Mouse (Mus musculus): ENCODE results near the gene Tmem144. TPM values are rescaled to one million over a fixed set of nuclear protein-coding genes. Genes with fewer than 3 reads are reported as not detected.
A peak's percentile ranks its signal among the peaks of the same experiment; 100 is the strongest.
"Not testable (repeated sequence)": the region's sequence is repeated elsewhere in the genome, so short reads cannot be mapped to it uniquely, and the experiment has no call there.

The Tmem144 gene
- polyA plus RNA-seq, 1 experiment from 2014 or later: 4.0 TPM

GRCm38 (mm10) chr3:79821131-79821530 lies 31.4 kb downstream of the Tmem144 start:
- Histone ChIP-seq H3K4me2 (no peak overlapping the region), H3K36me3 (ENCODE audit: poor library complexity, severe bottlenecking) (0 out of 2 replicates have a peak, but pooled peaks cover 5% of the 10 kb centered on the region), H3K27ac (no peak overlapping the region), H3K9me3 (replicated peaks) (no peaks in the 10 kb centered on the region), H3K27me3 (no peaks in the 10 kb centered on the region), H3K9ac (no peak overlapping the region), H3K4me1 (no peaks in the 10 kb centered on the region), H3K4me3 (no peak overlapping the region)
- WGBS: 91% methylated on average over 16 of the region's 16 CpGs
- ATAC-seq: no peak

GRCm38 (mm10) chr3:79818202-79818995 lies 34.2 kb downstream of the Tmem144 start:
- WGBS: 75% methylated on average over 14 of the region's 14 CpGs

GRCm38 (mm10) chr3:79816229-79816628 lies 36.3 kb downstream of the Tmem144 start:
- H3K36me3 ChIP-seq (ENCODE audit: poor library complexity, severe bottlenecking): no peaks in the 10 kb centered on the region
- 72% methylated on average over 4 of the region's 4 CpGs for WGBS
- no peak overlapping the region for H3K4me3 ChIP-seq
- no peak overlapping the region for H3K9ac ChIP-seq
- H3K4me2 ChIP-seq: no peak overlapping the region
- no peaks in the 10 kb centered on the region for H3K27me3 ChIP-seq
- H3K4me1 ChIP-seq: no peaks in the 10 kb centered on the region
- H3K27ac ChIP-seq: no peak overlapping the region
- H3K9me3 ChIP-seq (replicated peaks): no peaks in the 10 kb centered on the region
- no peak for ATAC-seq

More at GRCm38 (mm10) chr3:79818202-79818995, 34.2 kb downstream of the Tmem144 start:
- Histone ChIP-seq H3K9ac (no peak overlapping the region), H3K27ac (no peak overlapping the region), H3K9me3 (replicated peaks) (no peaks in the 10 kb centered on the region), H3K4me3 (no peak overlapping the region), H3K4me1 (no peaks in the 10 kb centered on the region), H3K36me3 (ENCODE audit: poor library complexity, severe bottlenecking) (no peaks in the 10 kb centered on the region), H3K4me2 (no peak overlapping the region), H3K27me3 (no peaks in the 10 kb centered on the region)
- no peak for ATAC-seq

- Histone ChIP-seq H3K27me3 (no peaks in the 10 kb centered on the region), H3K4me1 (no peaks in the 10 kb centered on the region), H3K9ac (no peak overlapping the region), H3K36me3 (ENCODE audit: poor library complexity, severe bottlenecking) (no peaks in the 10 kb centered on the region), H3K27ac (no peak overlapping the region), H3K4me2 (peak overlapping the region; percentile 32; the same call in 1 of the 2 replicates), H3K9me3 (replicated peaks) (no peaks in the 10 kb centered on the region), H3K4me3 (no peak overlapping the region)
- peak; percentile 88 for ATAC-seq
- WGBS: 25% methylated on average over 19 of the region's 19 CpGs
Measured at GRCm38 (mm10) chr3:79813814-79814490, 38.6 kb downstream of the Tmem144 start.

GRCm38 (mm10) chr3:79812042-79812441 lies 40.5 kb downstream of the Tmem144 start:
- no peak overlapping the region for H3K9ac ChIP-seq
- no peaks in the 10 kb centered on the region for H3K9me3 ChIP-seq (replicated peaks)
- H3K36me3 ChIP-seq (ENCODE audit: poor library complexity, severe bottlenecking): no peaks in the 10 kb centered on the region
- WGBS: 88% methylated on average over 2 of the region's 2 CpGs
- H3K4me2 ChIP-seq: no peak overlapping the region
- H3K4me3 ChIP-seq: no peak overlapping the region
- no peak overlapping the region for H3K27ac ChIP-seq
- H3K4me1 ChIP-seq: no peaks in the 10 kb centered on the region
- no peaks in the 10 kb centered on the region for H3K27me3 ChIP-seq
- ATAC-seq: no peak

- H3K36me3 ChIP-seq (ENCODE audit: poor library complexity, severe bottlenecking): no peaks in the 10 kb centered on the region
- no peak overlapping the region for H3K9ac ChIP-seq
- H3K27me3 ChIP-seq: no peaks in the 10 kb centered on the region
- no peak overlapping the region for H3K4me2 ChIP-seq
- H3K9me3 ChIP-seq (replicated peaks): no peaks in the 10 kb centered on the region
- ATAC-seq: no peak
- H3K4me3 ChIP-seq: no peak overlapping the region
- no peaks in the 10 kb centered on the region for H3K4me1 ChIP-seq
- H3K27ac ChIP-seq: no peak overlapping the region
- WGBS: 42% methylated on average over 3 of the region's 3 CpGs
Measured at GRCm38 (mm10) chr3:79811632-79812031, 40.9 kb downstream of the Tmem144 start.

- H3K4me2 ChIP-seq: no peak overlapping the region
- H3K36me3 ChIP-seq (ENCODE audit: poor library complexity, severe bottlenecking): no peaks in the 10 kb centered on the region
- no peaks in the 10 kb centered on the region for H3K27me3 ChIP-seq
- no peaks in the 10 kb centered on the region for H3K9me3 ChIP-seq (replicated peaks)
- 74% methylated on average over 6 of the region's 6 CpGs for WGBS
- H3K4me1 ChIP-seq: no peaks in the 10 kb centered on the region
- no peak overlapping the region for H3K27ac ChIP-seq
- ATAC-seq: no peak
- no peak overlapping the region for H3K4me3 ChIP-seq
- no peak overlapping the region for H3K9ac ChIP-seq
Measured at GRCm38 (mm10) chr3:79810563-79810962, 42.0 kb downstream of the Tmem144 start.

- 14% methylated on average over 4 of the region's 4 CpGs for WGBS
- Histone ChIP-seq H3K27ac (no peak overlapping the region), H3K36me3 (ENCODE audit: poor library complexity, severe bottlenecking) (no peaks in the 10 kb centered on the region), H3K4me1 (no peaks in the 10 kb centered on the region), H3K27me3 (no peaks in the 10 kb centered on the region), H3K4me2 (no peak overlapping the region), H3K9ac (no peak overlapping the region), H3K9me3 (replicated peaks) (no peaks in the 10 kb centered on the region), H3K4me3 (no peak overlapping the region)
- peak; percentile 87 for ATAC-seq
Measured at GRCm38 (mm10) chr3:79809180-79809567, 43.4 kb downstream of the Tmem144 start.

GRCm38 (mm10) chr3:79808530-79809179 lies 43.9 kb downstream of the Tmem144 start:
- H3K27ac ChIP-seq: no peak overlapping the region
- 75% methylated on average over 9 of the region's 9 CpGs for WGBS
- no peaks in the 10 kb centered on the region for H3K36me3 ChIP-seq (ENCODE audit: poor library complexity, severe bottlenecking)
- ATAC-seq: peak; percentile 63; the same call in 1 of the 2 replicates
- H3K4me2 ChIP-seq: no peak overlapping the region
- no peaks in the 10 kb centered on the region for H3K4me1 ChIP-seq
- no peaks in the 10 kb centered on the region for H3K27me3 ChIP-seq
- H3K9me3 ChIP-seq (replicated peaks): no peaks in the 10 kb centered on the region
- H3K9ac ChIP-seq: no peak overlapping the region
- H3K4me3 ChIP-seq: no peak overlapping the region

- not testable (repeated sequence) for ATAC-seq; H3K4me2 ChIP-seq; H3K9ac ChIP-seq; H3K4me1 ChIP-seq; H3K9me3 ChIP-seq (replicated peaks); H3K27me3 ChIP-seq; H3K36me3 ChIP-seq (ENCODE audit: poor library complexity, severe bottlenecking); H3K27ac ChIP-seq; H3K4me3 ChIP-seq
- 88% methylated on average over 7 of the region's 7 CpGs for WGBS
Measured at GRCm38 (mm10) chr3:79800761-79801160, 51.8 kb downstream of the Tmem144 start.

- no peaks in the 10 kb centered on the region for H3K9me3 ChIP-seq (replicated peaks)
- no peak overlapping the region for H3K4me2 ChIP-seq
- ATAC-seq: no peak
- no peak overlapping the region for H3K27ac ChIP-seq
- WGBS: 85% methylated on average over 6 of the region's 6 CpGs
- no peak overlapping the region for H3K9ac ChIP-seq
- H3K36me3 ChIP-seq (ENCODE audit: poor library complexity, severe bottlenecking): no peaks in the 10 kb centered on the region
- no peaks in the 10 kb centered on the region for H3K27me3 ChIP-seq
- no peaks in the 10 kb centered on the region for H3K4me1 ChIP-seq
- H3K4me3 ChIP-seq: no peak overlapping the region
Measured at GRCm38 (mm10) chr3:79792307-79792706, 60.3 kb downstream of the Tmem144 start.

- Histone ChIP-seq H3K27me3 (no peaks in the 10 kb centered on the region), H3K4me3 (no peak overlapping the region), H3K36me3 (ENCODE audit: poor library complexity, severe bottlenecking) (no peaks in the 10 kb centered on the region), H3K9me3 (replicated peaks) (no peaks in the 10 kb centered on the region), H3K4me1 (no peaks in the 10 kb centered on the region), H3K9ac (no peak overlapping the region), H3K27ac (no peak overlapping the region), H3K4me2 (no peak overlapping the region)
- no peak for ATAC-seq
- WGBS: 68% methylated on average over 3 of the region's 3 CpGs
Measured at GRCm38 (mm10) chr3:79790324-79790723, 62.2 kb downstream of the Tmem144 start.
